Mouse (Mus musculus) forebrain, postnatal 0 days (tissue): ENCODE data around the gene Cfl1. TPM values are rescaled to one million over a fixed set of nuclear protein-coding genes. Genes with fewer than 3 reads are reported as not detected.

Experiments used
- ATAC-seq: fragments of 200-750 bp; cut with Nextera tagmentation; 2 replicates; pipeline ENCODE4 v1.8.0; 2017; ENCODE audit warnings: mild to moderate bottlenecking, moderate library complexity
- DNase-seq: peaks from one replicate; pipeline ENCODE4 v3.0.0-alpha.2; 2015
- H3K27ac ChIP-seq: fragments of 300-500 bp; sonication (generic); 2 replicates; pipeline ENCODE4 v1.5.1; 2014; ENCODE audit warnings: low read depth, mild to moderate bottlenecking, antibody characterized with exemption, low read length, moderate library complexity, mixed read lengths
- H3K27me3 ChIP-seq: fragments of 300-500 bp; sonication (generic); 2 replicates; pipeline ENCODE4 v1.6.1; 2014; ENCODE audit warnings: mild to moderate bottlenecking, low read length, mixed read lengths; ENCODE audit not compliant: insufficient read depth
- H3K36me3 ChIP-seq: fragments of 300-500 bp; sonication (generic); 2 replicates; pipeline ENCODE4 v1.6.1; 2014; ENCODE audit warnings: mild to moderate bottlenecking, moderate library complexity; ENCODE audit not compliant: insufficient read depth
- H3K4me1 ChIP-seq: fragments of 300-500 bp; sonication (generic); 2 replicates; pipeline ENCODE4 v1.6.1; 2014; ENCODE audit warnings: antibody characterized with exemption; ENCODE audit not compliant: insufficient read depth
- H3K4me2 ChIP-seq: fragments of 300-500 bp; sonication (generic); 2 replicates; pipeline ENCODE4 v1.6.1; 2014; ENCODE audit warnings: low read depth, mild to moderate bottlenecking, moderate library complexity
- H3K4me3 ChIP-seq: fragments of 300-500 bp; sonication (generic); 2 replicates; pipeline ENCODE4 v1.5.1; 2014; ENCODE audit warnings: low read depth, low read length, mixed read lengths
- H3K9ac ChIP-seq: fragments of 300-500 bp; sonication (generic); 2 replicates; pipeline ENCODE4 v1.6.1; 2014; ENCODE audit warnings: mild to moderate bottlenecking
- H3K9me3 ChIP-seq: fragments of 300-500 bp; sonication (generic); 2 replicates; pipeline ENCODE4 v1.6.1; 2016; ENCODE audit warnings: low read length
- CTCF ChIP-seq: sonication (generic); IDR thresholded peaks from 2 replicates; pipeline ENCODE4 v1.5.1; 2016; ENCODE audit warnings: antibody characterized with exemption, control low read depth, low read depth
- WGBS: fragments of 180-500 bp; shearing (Covaris S2); extraction: QIAGEN DNeasy Blood & Tissue Kit; methylation state at CpG from one replicate; pipeline ENCODE4 v1.1.7; 2014; 5-methylcytosine and 5-hydroxymethylcytosine counted together
- polyA plus RNA-seq: library from polyadenylated mRNA; unstranded; fragments of >200 nt; fragmentation: Nextera tagmentation; extraction: Ambion mirVana; gene quantifications from 2 replicates; pipeline ENCODE4 v1.2.1, GENCODE M21; 2015
- total RNA-seq: library from RNA; depleted of rRNA; stranded (reverse); fragments of >200 nt; gene quantifications from 2 replicates; pipeline ENCODE4 v1.2.3, GENCODE M21; 2014; rRNA removed

Cfl1 gene
- total and polyA plus RNA-seq, 2 experiments from 2014 or later = 1,402 to 4,218 TPM

DNA sequence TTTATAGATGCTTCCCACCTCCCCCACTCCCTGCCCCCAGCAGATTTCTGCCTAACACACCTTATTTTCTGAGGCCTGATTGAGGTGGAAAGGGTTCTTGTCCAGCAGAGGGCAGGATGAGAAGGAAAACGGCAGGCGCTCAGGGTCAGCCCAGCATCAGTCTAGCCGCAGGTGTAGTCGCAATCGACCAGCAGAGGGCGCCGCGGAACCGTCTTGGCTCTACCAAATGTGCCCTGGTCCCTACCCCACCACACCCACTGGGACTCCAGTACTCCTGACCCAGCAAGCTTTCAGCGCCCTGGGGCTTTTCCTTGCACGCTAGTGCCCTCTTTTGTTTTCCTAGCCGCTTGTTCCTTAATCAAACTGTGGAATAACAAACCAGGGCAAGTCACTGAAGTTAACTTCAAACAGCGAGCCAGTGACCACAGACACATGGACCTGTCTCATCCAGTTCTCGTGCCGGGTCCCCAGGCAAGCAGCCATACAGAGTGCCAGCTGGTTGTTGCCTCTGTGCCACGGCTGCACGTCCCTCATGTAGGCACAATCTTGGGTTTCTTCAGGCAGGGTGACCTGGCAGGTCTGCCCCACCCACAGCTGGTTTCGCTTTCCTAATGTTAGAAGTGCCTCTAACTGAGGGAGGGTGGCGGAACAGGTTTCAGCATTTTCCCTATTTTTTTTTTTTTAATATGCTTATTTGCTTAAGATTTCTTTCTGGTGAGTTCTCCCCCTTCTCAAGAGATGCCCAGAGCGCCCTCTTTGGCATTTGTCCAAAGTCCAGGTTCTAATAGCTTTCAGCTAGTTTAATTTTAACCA is 39.3 kb downstream of the Cfl1 start:
- Histone ChIP-seq H3K4me2 (peak overlapping the region; percentile 33), H3K27me3 (no peaks in the 10 kb centered on the region), H3K36me3 (no peaks in the 10 kb centered on the region), H3K4me1 (peaks cover 9% of the 10 kb centered on the region), H3K9me3 (no peaks in the 10 kb centered on the region), H3K9ac (no peak overlapping the region), H3K4me3 (peak overlapping the region; percentile 2; the same call in 1 of the 2 replicates), H3K27ac (peak overlapping the region; percentile 51; the same call in 1 of the 2 replicates)
- 10% methylated on average over 20 of the region's 20 CpGs for WGBS
- peak; percentile 95 for TF ChIP-seq CTCF
- ATAC-seq = peak; percentile 93
- DNase-seq = peak; percentile 85

DNA sequence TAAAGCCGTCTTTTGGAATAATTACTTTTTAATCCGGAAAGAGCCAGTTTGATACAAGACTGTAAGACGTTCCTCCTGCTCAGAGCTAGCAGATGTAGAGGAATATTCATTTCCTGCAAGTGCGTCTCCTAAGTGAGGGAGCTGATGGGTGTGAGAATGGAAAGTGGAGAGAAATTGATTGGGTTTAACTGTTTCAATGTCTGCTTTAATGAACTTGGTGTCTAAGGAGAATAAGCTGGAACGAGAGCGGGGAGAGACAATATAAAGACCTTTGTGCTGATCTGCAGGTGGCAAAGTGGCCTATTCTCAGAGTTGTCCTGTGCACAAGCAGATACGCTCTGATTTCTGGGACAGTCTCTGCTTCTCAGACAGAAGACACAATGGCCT is 39.9 kb downstream of the Cfl1 start:
- peak overlapping the region; percentile 33 for H3K4me2 ChIP-seq

DNA sequence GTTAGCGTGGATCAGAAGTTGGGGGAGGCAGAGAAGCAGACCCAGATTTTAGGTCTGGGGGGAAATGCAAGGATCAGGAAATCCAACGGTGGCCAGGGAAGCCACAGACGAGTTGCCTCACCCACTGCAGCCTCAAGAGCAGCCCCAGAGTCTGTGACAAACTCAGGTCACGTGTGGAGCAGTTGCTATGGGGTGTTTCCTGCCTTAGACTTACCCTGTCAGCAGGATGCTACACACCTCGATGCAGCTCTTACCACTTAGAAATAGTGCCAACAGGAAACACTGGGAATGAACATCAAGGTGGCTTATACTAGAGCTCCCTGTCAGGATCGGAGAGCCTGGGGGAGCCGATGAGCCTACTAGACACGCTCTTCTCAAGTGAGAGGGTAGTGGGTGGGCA is 42.3 kb downstream of the Cfl1 start:
- Histone ChIP-seq H3K4me1 (peaks cover 9% of the 10 kb centered on the region), H3K27ac (no peak overlapping the region), H3K9me3 (no peaks in the 10 kb centered on the region), H3K4me2 (no peak overlapping the region), H3K27me3 (no peaks in the 10 kb centered on the region), H3K9ac (no peak overlapping the region), H3K36me3 (no peaks in the 10 kb centered on the region), H3K4me3 (no peak overlapping the region)
- TF ChIP-seq CTCF = no peak
- ATAC-seq (no peak), DNase-seq (no peak)
- WGBS = 78% methylated on average over 8 of the region's 8 CpGs

More for the DNA sequence above, 39.9 kb downstream of the Cfl1 start:
- Histone ChIP-seq H3K4me3 (peak overlapping the region; percentile 2; the same call in 1 of the 2 replicates), H3K27me3 (no peaks in the 10 kb centered on the region), H3K9ac (no peak overlapping the region), H3K27ac (peak overlapping the region; percentile 51), H3K9me3 (no peaks in the 10 kb centered on the region), H3K36me3 (no peaks in the 10 kb centered on the region), H3K4me1 (peaks cover 9% of the 10 kb centered on the region)
- no peak for TF ChIP-seq CTCF
- DNase-seq (no peak), ATAC-seq (peak; percentile 75)
- WGBS = 10% methylated on average over 7 of the region's 7 CpGs

DNA sequence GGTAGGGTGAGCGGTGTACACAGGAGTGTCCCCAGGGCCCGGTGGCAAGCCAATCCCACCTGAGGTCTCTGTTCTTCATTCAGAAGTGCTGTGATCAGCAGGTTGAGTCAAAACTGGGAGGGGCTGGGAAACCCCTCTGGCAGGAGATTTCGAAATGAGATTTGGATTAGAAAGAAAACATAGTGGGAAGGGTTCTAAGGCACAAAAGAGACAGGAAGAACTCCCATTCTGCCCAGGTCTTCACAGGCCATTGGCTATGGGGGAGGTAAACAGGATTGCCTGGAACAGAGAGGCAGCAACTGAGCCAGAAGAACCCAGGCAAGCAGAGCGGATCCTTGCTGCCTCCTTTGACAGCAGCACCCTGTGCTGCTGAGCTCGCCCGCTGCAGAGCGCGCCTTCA is 48.5 kb downstream of the Cfl1 start:
- ATAC-seq (no peak), DNase-seq (no peak)
- Histone ChIP-seq H3K27ac (no peak overlapping the region), H3K4me3 (no peak overlapping the region), H3K9me3 (no peaks in the 10 kb centered on the region), H3K4me2 (no peak overlapping the region), H3K4me1 (no peaks in the 10 kb centered on the region), H3K9ac (no peak overlapping the region), H3K27me3 (no peaks in the 10 kb centered on the region), H3K36me3 (no peaks in the 10 kb centered on the region)
- 63% methylated on average over 8 of the region's 8 CpGs for whole genome bisulfite sequencing
- TF ChIP-seq CTCF = no peak

DNA sequence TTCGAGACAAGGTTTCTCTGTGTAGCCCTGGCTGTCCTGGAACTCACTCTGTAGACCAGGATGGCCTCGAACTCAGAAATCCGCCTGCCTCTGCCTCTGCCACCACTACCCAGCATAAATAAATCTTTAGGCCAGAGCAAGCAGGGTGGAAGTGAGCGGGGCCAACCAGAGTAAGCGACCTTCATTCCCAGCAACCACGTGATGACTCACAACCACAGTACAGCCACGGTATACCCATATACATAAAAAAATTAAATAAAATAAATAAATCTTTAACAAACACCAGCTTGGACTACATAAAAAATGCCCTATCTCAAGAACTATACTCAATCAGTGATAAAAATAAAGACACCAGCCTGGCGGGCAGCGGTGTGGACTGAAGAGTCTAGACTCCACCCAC is 53.1 kb downstream of the Cfl1 start:
- Histone ChIP-seq H3K27ac (no peak overlapping the region), H3K36me3 (no peaks in the 10 kb centered on the region), H3K9ac (no peak overlapping the region), H3K4me1 (no peaks in the 10 kb centered on the region), H3K27me3 (no peaks in the 10 kb centered on the region), H3K9me3 (no peaks in the 10 kb centered on the region), H3K4me2 (no peak overlapping the region), H3K4me3 (no peak overlapping the region)
- no peak for TF ChIP-seq CTCF
- ATAC-seq (no peak), DNase-seq (no peak)
- 85% methylated on average over 9 of the region's 9 CpGs for WGBS

DNA sequence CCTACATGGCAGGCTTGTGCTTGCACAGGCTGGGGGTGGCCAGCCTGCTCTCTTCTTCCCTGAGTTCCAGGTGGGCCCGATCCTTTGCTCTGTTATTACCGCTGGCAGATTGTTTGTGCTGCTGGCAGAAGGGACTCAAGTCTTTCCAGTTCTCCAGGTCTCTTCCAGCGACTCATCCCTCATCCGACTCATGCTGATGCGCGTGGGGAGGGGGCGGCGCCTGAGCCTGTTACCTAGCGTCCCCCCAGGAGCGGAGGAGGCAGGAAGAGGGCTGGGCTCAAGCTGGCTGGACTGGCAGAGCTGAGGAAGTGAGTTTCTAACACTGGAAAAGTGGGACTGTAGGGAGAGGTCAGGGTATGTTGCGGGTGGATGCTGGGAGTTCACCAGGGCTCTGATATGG is 53.8 kb downstream of the Cfl1 start:
- H3K4me2 ChIP-seq = no peak overlapping the region
- no peak for DNase-seq
- no peaks in the 10 kb centered on the region for H3K36me3 ChIP-seq
- no peaks in the 10 kb centered on the region for H3K4me1 ChIP-seq
- no peak for TF ChIP-seq CTCF
- no peak overlapping the region for H3K27ac ChIP-seq
- no peak for ATAC-seq
- no peak overlapping the region for H3K9ac ChIP-seq
- H3K4me3 ChIP-seq = no peak overlapping the region
- H3K27me3 ChIP-seq = no peaks in the 10 kb centered on the region
- WGBS = 63% methylated on average over 11 of the region's 11 CpGs
- H3K9me3 ChIP-seq = no peaks in the 10 kb centered on the region

Other genes with a start within 250 kb of the Cfl1 start
- gene Pacs1, start 217.3 kb upstream of the Cfl1 start, total RNA-seq = 54.5 and 84.6 TPM in 2 replicates
- 35.3 and 44.7 TPM in 2 replicates for gene Pacs1, start 217.3 kb upstream of the Cfl1 start, polyA plus RNA-seq
- gene Sf3b2, start 195.0 kb upstream of the Cfl1 start, total RNA-seq = 226 and 261 TPM in 2 replicates
- gene Sf3b2, start 195.0 kb upstream of the Cfl1 start, polyA plus RNA-seq = 310 and 345 TPM in 2 replicates
- 14.8 and 19.4 TPM in 2 replicates for gene Gal3st3, start 192.1 kb upstream of the Cfl1 start, total RNA-seq
- 46.9 and 50.4 TPM in 2 replicates for gene Gal3st3, start 192.1 kb upstream of the Cfl1 start, polyA plus RNA-seq
- gene Catsper1, start 154.7 kb upstream of the Cfl1 start, total RNA-seq = not detected in 2 replicates
- not detected in 2 replicates for gene Catsper1, start 154.7 kb upstream of the Cfl1 start, polyA plus RNA-seq
- gene Cst6, start 140.9 kb upstream of the Cfl1 start, total RNA-seq = 0.76 and 2.4 TPM in 2 replicates
- 9.6 and 15.8 TPM in 2 replicates for gene Cst6, start 140.9 kb upstream of the Cfl1 start, polyA plus RNA-seq
- gene Eif1ad, start 123.7 kb upstream of the Cfl1 start, total RNA-seq = 31.4 and 34.7 TPM in 2 replicates
- 38.4 and 45.3 TPM in 2 replicates for gene Eif1ad, start 123.7 kb upstream of the Cfl1 start, polyA plus RNA-seq
- 72.5 and 93.5 TPM in 2 replicates for gene Banf1, start 123.3 kb upstream of the Cfl1 start, total RNA-seq
- gene Banf1, start 123.3 kb upstream of the Cfl1 start, polyA plus RNA-seq = 379 and 481 TPM in 2 replicates
- gene Sart1, start 101.8 kb upstream of the Cfl1 start, total RNA-seq = 49.2 and 55.1 TPM in 2 replicates
- gene Sart1, start 101.8 kb upstream of the Cfl1 start, polyA plus RNA-seq = 38.8 and 53.5 TPM in 2 replicates
- gene Tsga10ip, start 87.9 kb upstream of the Cfl1 start, total RNA-seq = 0.43 TPM in 1 of 2 replicates, not detected in the other
- 0.08 and 0.13 TPM in 2 replicates for gene Tsga10ip, start 87.9 kb upstream of the Cfl1 start, polyA plus RNA-seq
- gene Drap1, start 65.5 kb upstream of the Cfl1 start, total RNA-seq = 171 and 202 TPM in 2 replicates
- 353 and 391 TPM in 2 replicates for gene Drap1, start 65.5 kb upstream of the Cfl1 start, polyA plus RNA-seq
- gene AI837181, start 65.3 kb upstream of the Cfl1 start, total RNA-seq = 56.6 and 59.5 TPM in 2 replicates
- 72.5 and 72.7 TPM in 2 replicates for gene AI837181, start 65.3 kb upstream of the Cfl1 start, polyA plus RNA-seq
- gene Fosl1, start 42.9 kb upstream of the Cfl1 start, total RNA-seq = 0.19 TPM in 1 of 2 replicates, not detected in the other
- not detected in 2 replicates for gene Fosl1, start 42.9 kb upstream of the Cfl1 start, polyA plus RNA-seq
- gene Ccdc85b, start 32.6 kb upstream of the Cfl1 start, total RNA-seq = 19.3 and 21.2 TPM in 2 replicates
- gene Ccdc85b, start 32.6 kb upstream of the Cfl1 start, polyA plus RNA-seq = 15.3 and 16.2 TPM in 2 replicates
- gene Fibp, start 29.8 kb upstream of the Cfl1 start, total RNA-seq = 116 and 125 TPM in 2 replicates
- gene Fibp, start 29.8 kb upstream of the Cfl1 start, polyA plus RNA-seq = 175 and 180 TPM in 2 replicates
- 1.0 and 1.7 TPM in 2 replicates for gene Ctsw, start 21.9 kb upstream of the Cfl1 start, total RNA-seq
- gene Ctsw, start 21.9 kb upstream of the Cfl1 start, polyA plus RNA-seq = 2.3 and 2.5 TPM in 2 replicates
- gene Efemp2, start 16.5 kb upstream of the Cfl1 start, total RNA-seq = 25.9 and 26.4 TPM in 2 replicates
- gene Efemp2, start 16.5 kb upstream of the Cfl1 start, polyA plus RNA-seq = 27.2 and 35.0 TPM in 2 replicates
- 51.5 and 54.8 TPM in 2 replicates for gene Mus81, start 2.1 kb upstream of the Cfl1 start, total RNA-seq
- gene Mus81, start 2.1 kb upstream of the Cfl1 start, polyA plus RNA-seq = 29.4 and 32.6 TPM in 2 replicates
- gene 1700020D05Rik, start 13.3 kb downstream of the Cfl1 start, total RNA-seq = 5.0 and 5.2 TPM in 2 replicates
- not detected in 2 replicates for gene 1700020D05Rik, start 13.3 kb downstream of the Cfl1 start, polyA plus RNA-seq
- gene Snx32, start 20.1 kb downstream of the Cfl1 start, total RNA-seq = 77.7 and 85.6 TPM in 2 replicates
- gene Snx32, start 20.1 kb downstream of the Cfl1 start, polyA plus RNA-seq = 64.1 and 68.1 TPM in 2 replicates
- gene Ovol1, start 70.2 kb downstream of the Cfl1 start, total RNA-seq = not detected in 2 replicates
- gene Ovol1, start 70.2 kb downstream of the Cfl1 start, polyA plus RNA-seq = 0.11 and 0.21 TPM in 2 replicates
- gene Ap5b1, start 77.6 kb downstream of the Cfl1 start, total RNA-seq = 9.0 and 9.5 TPM in 2 replicates
- 1.2 and 1.6 TPM in 2 replicates for gene Ap5b1, start 77.6 kb downstream of the Cfl1 start, polyA plus RNA-seq
- 29.0 and 34.1 TPM in 2 replicates for gene Rnaseh2c, start 111.4 kb downstream of the Cfl1 start, total RNA-seq
- gene Rnaseh2c, start 111.4 kb downstream of the Cfl1 start, polyA plus RNA-seq = 49.8 and 59.9 TPM in 2 replicates
- 131 and 150 TPM in 2 replicates for gene Kat5, start 119.8 kb downstream of the Cfl1 start, total RNA-seq
- 62.8 and 72.6 TPM in 2 replicates for gene Kat5, start 119.8 kb downstream of the Cfl1 start, polyA plus RNA-seq
- gene Rela, start 147.0 kb downstream of the Cfl1 start, total RNA-seq = 23.2 and 34.8 TPM in 2 replicates
- gene Rela, start 147.0 kb downstream of the Cfl1 start, polyA plus RNA-seq = 26.8 and 32.3 TPM in 2 replicates
- 16.6 and 18.3 TPM in 2 replicates for gene Sipa1, start 173.3 kb downstream of the Cfl1 start, total RNA-seq
- 14.6 and 19.6 TPM in 2 replicates for gene Sipa1, start 173.3 kb downstream of the Cfl1 start, polyA plus RNA-seq
- gene Map3k11, start 198.3 kb downstream of the Cfl1 start, total RNA-seq = 14.4 and 19.7 TPM in 2 replicates
- gene Map3k11, start 198.3 kb downstream of the Cfl1 start, polyA plus RNA-seq = 8.7 and 9.0 TPM in 2 replicates
- gene Pcnx3, start 198.5 kb downstream of the Cfl1 start, total RNA-seq = 57.4 and 67.1 TPM in 2 replicates
- 10.2 and 17.2 TPM in 2 replicates for gene Pcnx3, start 198.5 kb downstream of the Cfl1 start, polyA plus RNA-seq
- gene Kcnk7, start 213.9 kb downstream of the Cfl1 start, total RNA-seq = not detected in 2 replicates
- 0.17 TPM in 1 of 2 replicates, not detected in the other for gene Kcnk7, start 213.9 kb downstream of the Cfl1 start, polyA plus RNA-seq
- 28.5 and 33.2 TPM in 2 replicates for gene Ehbp1l1, start 235.9 kb downstream of the Cfl1 start, total RNA-seq
- 41.3 and 53.0 TPM in 2 replicates for gene Ehbp1l1, start 235.9 kb downstream of the Cfl1 start, polyA plus RNA-seq
- gene Fam89b, start 239.2 kb downstream of the Cfl1 start, total RNA-seq = 169 and 172 TPM in 2 replicates
- 165 and 200 TPM in 2 replicates for gene Fam89b, start 239.2 kb downstream of the Cfl1 start, polyA plus RNA-seq